Mouse (Mus musculus) kidney, adult 2 months (tissue): ENCODE results near the gene Zfp385c. TPM values are rescaled to one million over a fixed set of nuclear protein-coding genes. Genes with fewer than 3 reads are reported as not detected.
A peak's percentile ranks its signal among the peaks of the same experiment; 100 is the strongest.

Experiments
- DNase-seq: peaks from one replicate; pipeline ENCODE4 v3.0.0; 2021
- H3K27ac ChIP-seq: fragments of 200-500 bp; 2 replicates; pipeline ENCODE4 v1.5.1; 2012; ENCODE audit warnings: low read depth, low read length, control low read depth, inconsistent platforms; ENCODE audit not compliant: insufficient read depth
- H3K27me3 ChIP-seq: fragments of 200-500 bp; replicated peaks from 2 replicates; pipeline ENCODE4 v1.6.1; 2012; ENCODE audit warnings: mild to moderate bottlenecking, moderate library complexity, low read length, inconsistent platforms; ENCODE audit not compliant: control insufficient read depth, insufficient read depth
- H3K36me3 ChIP-seq: fragments of 200-500 bp; 2 replicates; pipeline ENCODE4 v1.6.1; 2012; ENCODE audit warnings: mild to moderate bottlenecking, moderate library complexity, low read length, inconsistent platforms; ENCODE audit not compliant: control insufficient read depth, insufficient read depth
- H3K4me1 ChIP-seq: fragments of 200-500 bp; 2 replicates; pipeline ENCODE4 v1.6.1; 2011; ENCODE audit warnings: low read length; ENCODE audit not compliant: control insufficient read depth, insufficient read depth
- H3K4me3 ChIP-seq: fragments of 200-500 bp; 2 replicates; pipeline ENCODE4 v1.5.1; 2011; ENCODE audit warnings: mild to moderate bottlenecking, low read depth, low read length, control low read depth; ENCODE audit not compliant: insufficient read depth
- CTCF ChIP-seq: fragments of 200-500 bp; conservative IDR thresholded peaks from 2 replicates; pipeline ENCODE4 v1.5.1; 2011; ENCODE audit warnings: low read depth, mild to moderate bottlenecking, control low read depth, low read length, moderate library complexity, mixed read lengths; ENCODE audit not compliant: insufficient read depth, insufficient read length
- POLR2A ChIP-seq: fragments of 200-500 bp; IDR thresholded peaks from one replicate; pipeline ENCODE4 v1.6.1; 2011; ENCODE audit warnings: low read depth, low read length, control low read depth
- WGBS: fragments of 180-500 bp; shearing (Covaris S2); methylation state at CpG from one replicate; pipeline ENCODE4 v1.1.7; 2018; 5-methylcytosine and 5-hydroxymethylcytosine counted together
- polyA plus RNA-seq: library from polyadenylated mRNA; depleted of rRNA; stranded (reverse); fragments of >200 nt; gene quantifications from 2 replicates; pipeline ENCODE4 v1.2.3, GENCODE M21; 2012

Zfp385c gene
- polyA plus RNA-seq, 1 experiment: 0.34 TPM

DNA sequence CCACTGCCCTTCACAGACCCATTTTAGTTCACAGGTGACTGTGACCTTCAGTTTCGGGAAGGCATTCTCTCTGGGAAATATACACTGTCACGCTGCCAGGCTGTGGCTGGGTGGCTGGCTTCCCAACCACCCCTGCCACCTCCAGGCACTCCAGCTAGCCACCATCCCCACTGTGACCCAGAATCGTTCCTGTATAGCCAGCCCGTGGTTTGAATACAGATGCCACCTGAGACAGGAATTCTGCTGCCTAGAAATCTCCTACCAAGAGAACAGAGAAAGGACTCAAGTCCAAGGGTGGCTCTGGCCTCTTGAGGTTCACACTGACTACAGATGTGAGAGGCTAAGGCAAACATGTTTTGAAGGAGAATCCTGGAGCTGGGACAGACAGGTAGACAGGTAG, 26.6 kb upstream of the Zfp385c start:
- Histone ChIP-seq H3K27me3 (no peaks in the 10 kb centered on the region), H3K36me3 (peaks cover 2% of the 10 kb centered on the region; the same call in 1 of the 2 replicates), H3K27ac (peak overlapping the region; percentile 73), H3K4me3 (no peak overlapping the region), H3K4me1 (peaks cover 46% of the 10 kb centered on the region)
- DNase-seq: peak; percentile 74
- WGBS: 46% methylated on average over 4 of the region's 4 CpGs
- no peak for TF ChIP-seq CTCF

DNA sequence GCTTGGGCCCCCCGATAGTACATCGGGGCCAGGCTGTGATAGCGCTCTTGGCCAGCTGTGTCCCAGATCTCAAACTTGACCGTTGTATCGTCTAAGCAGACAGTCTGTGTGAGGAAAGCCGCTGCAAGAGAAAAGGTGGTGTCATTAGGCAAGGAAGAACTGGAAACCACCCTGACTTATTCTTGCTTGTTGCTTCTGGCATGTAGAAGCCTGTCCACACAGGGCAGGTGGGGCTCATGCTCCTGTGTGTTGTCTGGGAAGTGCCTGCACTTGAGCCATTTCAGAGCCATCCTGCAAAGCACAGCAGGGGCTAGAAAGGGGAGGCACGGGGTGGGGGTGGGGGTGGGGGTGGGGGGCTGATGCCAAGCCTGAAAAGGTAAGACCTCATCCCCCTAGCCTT, 26.2 kb upstream of the Zfp385c start:
- Histone ChIP-seq H3K27ac (peak overlapping the region; percentile 73), H3K36me3 (peaks cover 2% of the 10 kb centered on the region; the same call in 1 of the 2 replicates), H3K4me3 (no peak overlapping the region), H3K4me1 (peaks cover 46% of the 10 kb centered on the region), H3K27me3 (no peaks in the 10 kb centered on the region)
- WGBS: 89% methylated on average over 7 of the region's 7 CpGs
- TF ChIP-seq POLR2A (no peak), CTCF (no peak)
- DNase-seq: no peak

DNA sequence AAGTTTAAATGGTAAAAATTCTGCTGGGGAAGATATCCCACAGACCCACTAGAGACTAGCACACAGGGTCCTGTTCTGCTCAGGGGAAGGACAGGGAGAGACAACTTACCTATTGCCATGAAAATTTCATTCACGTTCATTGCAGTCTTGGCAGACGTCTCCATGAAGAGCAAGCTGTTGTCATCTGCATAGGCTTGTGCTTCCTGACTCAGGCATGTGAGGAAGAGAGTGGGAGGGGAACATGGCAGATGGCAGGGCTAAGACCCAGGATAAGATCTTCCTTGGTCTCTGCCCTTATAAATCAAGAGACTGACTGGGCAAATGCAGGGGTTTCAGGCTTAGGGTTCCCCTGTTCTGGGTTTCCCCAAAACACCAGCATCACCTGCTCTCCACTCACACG, 24.4 kb upstream of the Zfp385c start:
- Histone ChIP-seq H3K4me1 (peaks cover 35% of the 10 kb centered on the region), H3K36me3 (peaks cover 2% of the 10 kb centered on the region; the same call in 1 of the 2 replicates), H3K27ac (no peak overlapping the region), H3K27me3 (no peaks in the 10 kb centered on the region), H3K4me3 (no peak overlapping the region)
- TF ChIP-seq POLR2A (no peak), CTCF (no peak)
- 85% methylated on average over 3 of the region's 3 CpGs for WGBS
- no peak for DNase-seq

GRCm38 (mm10) chr11:100714948-100715347, 22.7 kb upstream of the Zfp385c start:
- Histone ChIP-seq H3K27me3 (no peaks in the 10 kb centered on the region), H3K36me3 (peaks cover 2% of the 10 kb centered on the region; the same call in 1 of the 2 replicates), H3K27ac (no peak overlapping the region), H3K4me3 (no peak overlapping the region), H3K4me1 (peaks cover 20% of the 10 kb centered on the region)
- WGBS: 90% methylated on average over 6 of the region's 6 CpGs
- DNase-seq: no peak
- TF ChIP-seq CTCF: no peak
- no peak for TF ChIP-seq POLR2A

GRCm38 (mm10) chr11:100714534-100714915, 22.3 kb upstream of the Zfp385c start:
- DNase-seq: peak; percentile 91
- Histone ChIP-seq H3K27me3 (no peaks in the 10 kb centered on the region), H3K4me3 (no peak overlapping the region), H3K36me3 (peaks cover 2% of the 10 kb centered on the region; the same call in 1 of the 2 replicates), H3K27ac (peak overlapping the region; percentile 67; the same call in 1 of the 2 replicates), H3K4me1 (peaks cover 16% of the 10 kb centered on the region)
- TF ChIP-seq CTCF (peak; percentile 93), POLR2A (no peak)
- WGBS: 42% methylated on average over 6 of the region's 6 CpGs

- 14% methylated on average over 38 of the region's 38 CpGs for WGBS
- peak; percentile 83 for DNase-seq
- Histone ChIP-seq H3K4me3 (peak within 1 kb of the TSS; percentile 36), H3K4me1 (peaks cover 10% of the 10 kb centered on the region), H3K27ac (peak within 1 kb of the TSS; percentile 67), H3K27me3 (no peaks in the 10 kb centered on the region), H3K36me3 (peaks cover 2% of the 10 kb centered on the region; the same call in 1 of the 2 replicates)
- TF ChIP-seq CTCF: no peak
- TF ChIP-seq POLR2A: no peak
Observed at GRCm38 (mm10) chr11:100713735-100714533, 21.7 kb upstream of the Zfp385c start, which contains the start of gene Hspb9. Hspb9 (plus strand) TSS chr11:100713850.

GRCm38 (mm10) chr11:100713174-100713573, 20.9 kb upstream of the Zfp385c start:
- Histone ChIP-seq H3K4me3 (no peak overlapping the region), H3K27me3 (no peaks in the 10 kb centered on the region), H3K4me1 (peaks cover 4% of the 10 kb centered on the region; the same call in 1 of the 2 replicates), H3K36me3 (peaks cover 2% of the 10 kb centered on the region; the same call in 1 of the 2 replicates), H3K27ac (peak overlapping the region; percentile 67)
- TF ChIP-seq POLR2A: no peak
- no peak for TF ChIP-seq CTCF
- 76% methylated on average over 4 of the region's 4 CpGs for WGBS
- no peak for DNase-seq
